Mouse (Mus musculus) liver, embryonic 11.5 days (tissue): ENCODE data around the gene Lama4. TPM values are rescaled to one million over a fixed set of nuclear protein-coding genes. Genes with fewer than 3 reads are reported as not detected.

Source experiments
- ATAC-seq: fragments of 200-750 bp; cut with Nextera tagmentation; replicated peaks from 2 replicates; pipeline ENCODE4 v1.8.0; 2017; ENCODE audit warnings: moderate number of reproducible peaks, mild to moderate bottlenecking, moderate TSS enrichment, moderate library complexity; ENCODE audit not compliant: low FRiP score
- DNase-seq: peaks from one replicate; pipeline ENCODE4 v3.0.0-alpha.2; 2017; ENCODE audit warnings: low spot score
- H3K27ac ChIP-seq: fragments of 300-500 bp; sonication (generic); 2 replicates; pipeline ENCODE4 v1.5.1; 2014; ENCODE audit warnings: mild to moderate bottlenecking, low read depth, low read length, control low read depth
- H3K27me3 ChIP-seq: fragments of 300-500 bp; sonication (generic); replicated peaks from 2 replicates; pipeline ENCODE4 v1.6.1; 2014; ENCODE audit warnings: low read length, mixed read lengths; ENCODE audit not compliant: control insufficient read depth, insufficient read depth
- H3K36me3 ChIP-seq: fragments of 300-500 bp; sonication (generic); 2 replicates; pipeline ENCODE4 v1.6.1; 2014; ENCODE audit warnings: mild to moderate bottlenecking, low read length, moderate library complexity, mixed read lengths; ENCODE audit not compliant: control insufficient read depth, insufficient read depth
- H3K4me1 ChIP-seq: fragments of 300-500 bp; sonication (generic); replicated peaks from 2 replicates; pipeline ENCODE4 v1.6.1; 2014; ENCODE audit warnings: low read length, mixed read lengths; ENCODE audit not compliant: control insufficient read depth, insufficient read depth
- H3K4me2 ChIP-seq: fragments of 300-500 bp; sonication (generic); 2 replicates; pipeline ENCODE4 v1.6.1; 2014; ENCODE audit warnings: mild to moderate bottlenecking, control low read depth, moderate library complexity
- H3K4me3 ChIP-seq: fragments of 300-500 bp; sonication (generic); 2 replicates; pipeline ENCODE4 v1.5.1; 2014; ENCODE audit warnings: low read depth, low read length, control low read depth
- H3K9ac ChIP-seq: fragments of 300-500 bp; sonication (generic); 2 replicates; pipeline ENCODE4 v1.6.1; 2014; ENCODE audit warnings: low read depth, low read length, control low read depth
- H3K9me3 ChIP-seq: fragments of 300-500 bp; sonication (generic); 2 replicates; pipeline ENCODE4 v1.6.1; 2016; ENCODE audit warnings: low read length, inconsistent platforms, mixed read lengths; ENCODE audit not compliant: control insufficient read depth
- WGBS: fragments of 180-500 bp; shearing (Covaris S2); extraction: QIAGEN DNeasy Blood & Tissue Kit; methylation state at CpG from one replicate; pipeline ENCODE4 v1.1.7; 2014; 5-methylcytosine and 5-hydroxymethylcytosine counted together
- polyA plus RNA-seq: library from polyadenylated mRNA; unstranded; fragments of >200 nt; fragmentation: Nextera tagmentation; extraction: Ambion mirVana; gene quantifications from 2 replicates; pipeline ENCODE4 v1.2.1, GENCODE M21; 2014

The Lama4 gene
- polyA plus RNA-seq, 1 experiment from 2014 or later = 6.1 TPM

- ATAC-seq (no peak), DNase-seq (no peak)
- H3K27ac ChIP-seq = no peak overlapping the region
- no peaks in the 10 kb centered on the region for H3K4me1 ChIP-seq
- no peaks in the 10 kb centered on the region for H3K36me3 ChIP-seq
- no peaks in the 10 kb centered on the region for H3K9me3 ChIP-seq
- no peak overlapping the region for H3K4me2 ChIP-seq
- H3K4me3 ChIP-seq = no peak overlapping the region
- H3K27me3 ChIP-seq = no peaks in the 10 kb centered on the region
- H3K9ac ChIP-seq = no peak overlapping the region
Observed at GRCm38 (mm10) chr10:39003520-39003919, 38.2 kb downstream of the Lama4 start.

- 80% methylated on average over 8 of the region's 8 CpGs for WGBS
Observed at GRCm38 (mm10) chr10:39005494-39005893, 40.2 kb downstream of the Lama4 start.

GRCm38 (mm10) chr10:39006433-39007105, 41.3 kb downstream of the Lama4 start:
- H3K27me3 ChIP-seq = no peaks in the 10 kb centered on the region
- H3K4me2 ChIP-seq = no peak overlapping the region
- no peak overlapping the region for H3K4me3 ChIP-seq
- 79% methylated on average over 4 of the region's 4 CpGs for WGBS
- no peaks in the 10 kb centered on the region for H3K36me3 ChIP-seq
- H3K4me1 ChIP-seq = no peaks in the 10 kb centered on the region
- H3K27ac ChIP-seq = no peak overlapping the region
- no peak overlapping the region for H3K9ac ChIP-seq
- ATAC-seq = no peak
- no peaks in the 10 kb centered on the region for H3K9me3 ChIP-seq
- no peak for DNase-seq

More at GRCm38 (mm10) chr10:39005494-39005893, 40.2 kb downstream of the Lama4 start:
- ATAC-seq (no peak), DNase-seq (no peak)
- Histone ChIP-seq H3K9ac (no peak overlapping the region), H3K27ac (no peak overlapping the region), H3K9me3 (no peaks in the 10 kb centered on the region), H3K4me3 (no peak overlapping the region), H3K27me3 (no peaks in the 10 kb centered on the region), H3K4me2 (no peak overlapping the region), H3K36me3 (no peaks in the 10 kb centered on the region), H3K4me1 (no peaks in the 10 kb centered on the region)

- DNase-seq (no peak), ATAC-seq (no peak)
- Histone ChIP-seq H3K4me2 (no peak overlapping the region), H3K36me3 (no peaks in the 10 kb centered on the region), H3K9ac (no peak overlapping the region), H3K4me3 (no peak overlapping the region), H3K27me3 (no peaks in the 10 kb centered on the region), H3K27ac (no peak overlapping the region), H3K9me3 (no peaks in the 10 kb centered on the region), H3K4me1 (no peaks in the 10 kb centered on the region)
- WGBS = 63% methylated on average over 2 of the region's 2 CpGs
Observed at GRCm38 (mm10) chr10:39014836-39015235, 49.5 kb downstream of the Lama4 start.

GRCm38 (mm10) chr10:39017986-39018385, 52.7 kb downstream of the Lama4 start:
- H3K4me3 ChIP-seq = no peak overlapping the region
- no peak overlapping the region for H3K9ac ChIP-seq
- H3K9me3 ChIP-seq = no peaks in the 10 kb centered on the region
- no peaks in the 10 kb centered on the region for H3K36me3 ChIP-seq
- no peaks in the 10 kb centered on the region for H3K4me1 ChIP-seq
- H3K27me3 ChIP-seq = no peaks in the 10 kb centered on the region
- H3K4me2 ChIP-seq = no peak overlapping the region
- no peak for DNase-seq
- 74% methylated on average over 4 of the region's 4 CpGs for WGBS
- ATAC-seq = no peak
- H3K27ac ChIP-seq = no peak overlapping the region

- Histone ChIP-seq H3K27ac (no peak overlapping the region), H3K9me3 (no peaks in the 10 kb centered on the region), H3K27me3 (no peaks in the 10 kb centered on the region), H3K4me1 (no peaks in the 10 kb centered on the region), H3K9ac (no peak overlapping the region), H3K36me3 (no peaks in the 10 kb centered on the region), H3K4me2 (no peak overlapping the region), H3K4me3 (no peak overlapping the region)
- no peak for ATAC-seq
- 86% methylated on average over 1 of the region's 1 CpGs for WGBS
- DNase-seq = no peak
Observed at GRCm38 (mm10) chr10:39018635-39019034, 53.3 kb downstream of the Lama4 start.

GRCm38 (mm10) chr10:39023618-39024256, 58.4 kb downstream of the Lama4 start:
- H3K9me3 ChIP-seq = no peaks in the 10 kb centered on the region
- H3K27me3 ChIP-seq = no peaks in the 10 kb centered on the region
- no peak overlapping the region for H3K9ac ChIP-seq
- no peaks in the 10 kb centered on the region for H3K36me3 ChIP-seq
- WGBS = 64% methylated on average over 5 of the region's 5 CpGs
- DNase-seq (no peak), ATAC-seq (no peak)
- no peaks in the 10 kb centered on the region for H3K4me1 ChIP-seq
- no peak overlapping the region for H3K4me3 ChIP-seq
- no peak overlapping the region for H3K4me2 ChIP-seq
- no peak overlapping the region for H3K27ac ChIP-seq

- Histone ChIP-seq H3K4me3 (no peak overlapping the region), H3K36me3 (no peaks in the 10 kb centered on the region), H3K27me3 (no peaks in the 10 kb centered on the region), H3K4me2 (no peak overlapping the region), H3K9ac (no peak overlapping the region), H3K4me1 (no peaks in the 10 kb centered on the region), H3K27ac (no peak overlapping the region), H3K9me3 (no peaks in the 10 kb centered on the region)
- no peak for DNase-seq
- WGBS = 83% methylated on average over 8 of the region's 8 CpGs
- no peak for ATAC-seq
Observed at GRCm38 (mm10) chr10:39026529-39026928, 61.2 kb downstream of the Lama4 start.

GRCm38 (mm10) chr10:39027058-39027457, 61.7 kb downstream of the Lama4 start:
- Histone ChIP-seq H3K27me3 (no peaks in the 10 kb centered on the region), H3K9me3 (no peaks in the 10 kb centered on the region), H3K9ac (no peak overlapping the region), H3K4me2 (no peak overlapping the region), H3K4me3 (no peak overlapping the region), H3K4me1 (no peaks in the 10 kb centered on the region), H3K36me3 (no peaks in the 10 kb centered on the region), H3K27ac (no peak overlapping the region)
- DNase-seq = no peak
- WGBS = 67% methylated on average over 5 of the region's 5 CpGs
- ATAC-seq = no peak
